Mouse (Mus musculus) megakaryocyte, embryonic 14.5 days (primary cell): ENCODE data around the gene Il21r. TPM values are rescaled to one million over a fixed set of nuclear protein-coding genes. Genes with fewer than 3 reads are reported as not detected.

Source experiments
- H3K27me3 ChIP-seq: replicated peaks from 2 replicates; pipeline ENCODE3; 2012; ENCODE audit warnings: inconsistent platforms
- H3K36me3 ChIP-seq: replicated peaks from 2 replicates; pipeline ENCODE3; 2012; ENCODE audit warnings: low read length, inconsistent platforms, mixed read lengths
- H3K4me1 ChIP-seq: 2 replicates; pipeline ENCODE4 v1.6.1; 2012; ENCODE audit warnings: inconsistent platforms
- H3K4me3 ChIP-seq: replicated peaks from 2 replicates; pipeline ENCODE3; 2012; ENCODE audit warnings: moderate library complexity, mild to moderate bottlenecking, inconsistent platforms
- H3K9me3 ChIP-seq: 2 replicates; pipeline ENCODE4 v1.6.1; 2012; ENCODE audit warnings: inconsistent platforms
- FLI1 ChIP-seq: IDR thresholded peaks from 2 replicates; pipeline ENCODE4 v1.6.1; 2012; ENCODE audit warnings: low read length, inconsistent platforms, mixed read lengths
- GATA1 ChIP-seq: IDR thresholded peaks from 3 replicates; pipeline ENCODE4 v1.6.1; 2012; ENCODE audit warnings: mixed read lengths, low read length, inconsistent platforms, borderline replicate concordance
- polyA plus RNA-seq: library from polyadenylated mRNA; stranded (reverse); fragments of >175 nt; gene quantifications from 2 replicates; pipeline ENCODE4 v1.2.3, GENCODE M21; 2012; ENCODE audit warnings: low replicate concordance; ENCODE audit not compliant: insufficient read depth

The Il21r gene
- polyA plus RNA-seq, 1 experiment: 124 TPM

- H3K4me1 ChIP-seq: peaks cover 79% of the 10 kb centered on the region
- H3K27me3 ChIP-seq: no peaks in the 10 kb centered on the region
- no peak for TF ChIP-seq GATA1
- no peak for TF ChIP-seq FLI1
- no peak overlapping the region for H3K4me3 ChIP-seq
- peaks cover 100% of the 10 kb centered on the region for H3K36me3 ChIP-seq
- H3K9me3 ChIP-seq: no peaks in the 10 kb centered on the region
Observed at GRCm38 (mm10) chr7:125572737-125573136, 30.5 kb upstream of the Il21r start.

GRCm38 (mm10) chr7:125573849-125574248 is 29.4 kb upstream of the Il21r start:
- TF ChIP-seq FLI1: no peak
- H3K36me3 ChIP-seq: peaks cover 97% of the 10 kb centered on the region
- H3K27me3 ChIP-seq: no peaks in the 10 kb centered on the region
- H3K4me1 ChIP-seq: peaks cover 79% of the 10 kb centered on the region
- no peaks in the 10 kb centered on the region for H3K9me3 ChIP-seq
- no peak overlapping the region for H3K4me3 ChIP-seq

- TF ChIP-seq GATA1 (no peak), FLI1 (no peak)
- Histone ChIP-seq H3K4me3 (peak overlapping the region; percentile 26), H3K27me3 (no peaks in the 10 kb centered on the region), H3K36me3 (peaks cover 87% of the 10 kb centered on the region), H3K4me1 (peaks cover 79% of the 10 kb centered on the region), H3K9me3 (no peaks in the 10 kb centered on the region)
Observed at GRCm38 (mm10) chr7:125574832-125575231, 28.4 kb upstream of the Il21r start.

DNA sequence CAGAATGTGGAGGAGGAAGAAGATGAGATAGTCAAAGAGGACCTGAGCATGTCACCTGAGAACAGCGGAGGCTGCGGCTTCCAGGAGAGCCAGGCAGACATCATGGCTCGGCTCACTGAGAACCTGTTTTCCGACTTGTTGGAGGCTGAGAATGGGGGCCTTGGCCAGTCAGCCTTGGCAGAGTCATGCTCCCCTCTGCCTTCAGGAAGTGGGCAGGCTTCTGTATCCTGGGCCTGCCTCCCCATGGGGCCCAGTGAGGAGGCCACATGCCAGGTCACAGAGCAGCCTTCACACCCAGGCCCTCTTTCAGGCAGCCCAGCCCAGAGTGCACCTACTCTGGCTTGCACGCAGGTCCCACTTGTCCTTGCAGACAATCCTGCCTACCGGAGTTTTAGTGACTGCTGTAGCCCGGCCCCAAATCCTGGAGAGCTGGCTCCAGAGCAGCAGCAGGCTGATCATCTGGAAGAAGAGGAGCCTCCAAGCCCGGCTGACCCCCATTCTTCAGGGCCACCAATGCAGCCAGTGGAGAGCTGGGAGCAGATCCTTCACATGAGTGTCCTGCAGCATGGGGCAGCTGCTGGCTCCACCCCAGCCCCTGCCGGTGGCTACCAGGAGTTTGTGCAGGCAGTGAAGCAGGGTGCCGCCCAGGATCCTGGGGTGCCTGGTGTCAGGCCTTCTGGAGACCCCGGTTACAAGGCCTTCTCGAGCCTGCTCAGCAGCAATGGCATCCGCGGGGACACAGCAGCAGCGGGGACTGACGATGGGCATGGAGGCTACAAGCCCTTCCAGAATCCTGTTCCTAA is 27.3 kb upstream of the Il21r start:
- Histone ChIP-seq H3K36me3 (peaks cover 76% of the 10 kb centered on the region), H3K4me3 (peak overlapping the region; percentile 67), H3K27me3 (no peaks in the 10 kb centered on the region), H3K4me1 (peaks cover 84% of the 10 kb centered on the region), H3K9me3 (no peaks in the 10 kb centered on the region)
- TF ChIP-seq FLI1: no peak
- no peak for TF ChIP-seq GATA1

GRCm38 (mm10) chr7:125576982-125577381 is 26.2 kb upstream of the Il21r start:
- Histone ChIP-seq H3K27me3 (no peaks in the 10 kb centered on the region), H3K4me1 (peaks cover 95% of the 10 kb centered on the region), H3K36me3 (peaks cover 66% of the 10 kb centered on the region), H3K9me3 (no peaks in the 10 kb centered on the region), H3K4me3 (no peak overlapping the region)
- TF ChIP-seq GATA1 (no peak), FLI1 (no peak)

DNA sequence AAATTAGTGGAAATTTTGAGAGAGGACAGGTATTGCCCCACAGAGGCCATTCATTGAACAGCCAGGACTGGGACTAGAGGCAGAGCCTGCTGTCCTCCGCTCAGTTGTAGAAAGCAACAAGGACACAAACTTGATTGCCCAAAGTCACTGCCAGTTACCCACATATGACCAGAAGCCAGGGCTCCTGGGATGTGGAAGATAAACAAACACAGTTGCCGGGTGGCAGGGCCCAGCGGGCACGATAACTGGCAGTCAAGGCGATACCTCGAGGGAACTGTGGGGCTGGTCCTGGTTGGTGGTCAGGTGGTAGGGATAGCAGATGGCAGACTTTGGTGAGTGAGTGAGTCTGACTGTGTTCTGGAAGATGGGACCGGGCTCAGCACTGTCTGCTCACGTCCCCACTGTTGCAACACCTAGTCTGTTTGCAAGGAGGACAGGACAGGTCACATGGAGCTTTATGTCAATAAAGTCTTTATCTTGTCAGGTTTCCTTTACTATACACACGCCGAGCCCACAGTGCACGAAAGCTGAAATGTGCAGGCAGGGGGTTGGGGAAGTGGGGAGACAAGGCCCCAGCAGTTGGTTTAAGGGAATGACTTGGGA is 25.6 kb upstream of the Il21r start:
- H3K27me3 ChIP-seq: no peaks in the 10 kb centered on the region
- H3K4me3 ChIP-seq: peak overlapping the region; percentile 11
- H3K36me3 ChIP-seq: peaks cover 60% of the 10 kb centered on the region
- H3K9me3 ChIP-seq: no peaks in the 10 kb centered on the region
- peaks cover 98% of the 10 kb centered on the region for H3K4me1 ChIP-seq
- TF ChIP-seq GATA1 (no peak), FLI1 (no peak)

DNA sequence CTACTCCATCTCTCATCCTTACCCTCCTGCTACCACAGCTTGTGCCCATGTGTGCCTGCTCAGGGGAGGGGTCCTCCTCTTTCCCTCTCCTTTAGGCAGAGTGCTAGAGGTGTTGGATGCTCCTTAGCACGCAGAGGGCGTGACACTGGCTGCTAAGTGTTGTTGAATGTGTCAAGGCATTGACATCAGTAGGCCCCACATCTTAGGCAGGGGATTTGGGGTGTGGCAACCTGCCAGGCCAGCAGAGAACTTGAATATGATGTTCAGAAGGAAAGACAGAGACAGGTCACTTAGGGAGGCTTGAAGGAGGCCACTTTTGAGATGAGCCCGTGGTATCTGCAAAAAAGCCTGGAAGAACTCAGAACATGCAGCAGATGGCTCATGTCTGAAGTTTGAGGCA is 25.1 kb upstream of the Il21r start:
- H3K4me1 ChIP-seq: peaks cover 98% of the 10 kb centered on the region

GRCm38 (mm10) chr7:125579545-125580219 is 23.5 kb upstream of the Il21r start:
- no peaks in the 10 kb centered on the region for H3K9me3 ChIP-seq
- H3K27me3 ChIP-seq: no peaks in the 10 kb centered on the region
- peaks cover 94% of the 10 kb centered on the region for H3K4me1 ChIP-seq
- H3K4me3 ChIP-seq: peak overlapping the region; percentile 80
- H3K36me3 ChIP-seq: peaks cover 39% of the 10 kb centered on the region
- no peak for TF ChIP-seq FLI1
- TF ChIP-seq GATA1: no peak

More for the DNA sequence above, 25.1 kb upstream of the Il21r start:
- Histone ChIP-seq H3K4me3 (peak overlapping the region; percentile 11), H3K27me3 (no peaks in the 10 kb centered on the region), H3K9me3 (no peaks in the 10 kb centered on the region), H3K36me3 (peaks cover 54% of the 10 kb centered on the region)
- TF ChIP-seq FLI1 (no peak), GATA1 (no peak)

- TF ChIP-seq FLI1 (no peak), GATA1 (no peak)
- no peaks in the 10 kb centered on the region for H3K27me3 ChIP-seq
- H3K9me3 ChIP-seq: no peaks in the 10 kb centered on the region
- H3K4me3 ChIP-seq: peak overlapping the region; percentile 80
- H3K4me1 ChIP-seq: peaks cover 89% of the 10 kb centered on the region
- peaks cover 34% of the 10 kb centered on the region for H3K36me3 ChIP-seq
Observed at GRCm38 (mm10) chr7:125580220-125580549, 23.0 kb upstream of the Il21r start.

- 0 out of 2 replicates have a peak, but pooled peaks cover 4% of the 10 kb centered on the region for H3K9me3 ChIP-seq
- H3K4me1 ChIP-seq: peaks cover 83% of the 10 kb centered on the region
- TF ChIP-seq FLI1 (no peak), GATA1 (no peak)
- H3K36me3 ChIP-seq: peaks cover 28% of the 10 kb centered on the region
- H3K4me3 ChIP-seq: peak overlapping the region; percentile 93
- no peaks in the 10 kb centered on the region for H3K27me3 ChIP-seq
Observed at GRCm38 (mm10) chr7:125580625-125581316, 22.5 kb upstream of the Il21r start.
